Mouse (Mus musculus): ENCODE measurements around the gene Tmem91.

DNA sequence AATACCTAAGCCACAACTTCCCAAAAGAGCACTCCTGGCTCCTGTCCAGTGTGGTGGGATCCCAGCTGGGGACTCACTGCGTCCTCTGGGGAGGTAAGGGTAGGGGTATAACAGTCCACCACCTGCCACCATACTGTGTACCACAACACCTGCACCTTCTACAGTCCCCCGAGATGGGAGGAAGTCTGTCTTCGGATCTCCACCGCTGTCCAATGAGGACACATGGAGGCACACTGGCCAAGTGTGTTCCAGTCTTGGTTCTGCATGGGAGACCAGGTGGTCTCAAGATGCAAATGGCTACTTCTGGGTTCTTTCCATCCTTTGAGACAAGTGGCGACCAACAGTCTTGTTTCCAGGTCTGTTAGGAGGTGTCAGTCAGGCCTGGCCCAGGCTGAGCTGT, 36.2 kb upstream of the Tmem91 start:
- no peak for TF ChIP-seq CTCF (IDR thresholded peaks at IDR 0.05; ENCODE audit: extremely low read depth, insufficient read depth, insufficient read length, insufficient replicate concordance)
- no peak for TF ChIP-seq POLR2A (IDR thresholded peaks at IDR 0.05; ENCODE audit: low read depth, low read length)

Data from spleen, adult 2 months (tissue).